Mouse (Mus musculus) thymus, postnatal 0 days (tissue): ENCODE measurements around the gene Vti1a. TPM values are rescaled to one million over a fixed set of nuclear protein-coding genes. Genes with fewer than 3 reads are reported as not detected.

ENCODE experiments used
- DNase-seq: peaks from one replicate; pipeline ENCODE4 v3.0.0-alpha.2; 2015; ENCODE audit warnings: low spot score
- polyA plus RNA-seq: library from polyadenylated mRNA; unstranded; fragments of >200 nt; fragmentation: Nextera tagmentation; extraction: Ambion mirVana; gene quantifications from 2 replicates; pipeline ENCODE4 v1.2.1, GENCODE M21; 2015

Vti1a gene
- polyA plus RNA-seq, 1 experiment from 2014 or later, result 29.1 TPM

DNA sequence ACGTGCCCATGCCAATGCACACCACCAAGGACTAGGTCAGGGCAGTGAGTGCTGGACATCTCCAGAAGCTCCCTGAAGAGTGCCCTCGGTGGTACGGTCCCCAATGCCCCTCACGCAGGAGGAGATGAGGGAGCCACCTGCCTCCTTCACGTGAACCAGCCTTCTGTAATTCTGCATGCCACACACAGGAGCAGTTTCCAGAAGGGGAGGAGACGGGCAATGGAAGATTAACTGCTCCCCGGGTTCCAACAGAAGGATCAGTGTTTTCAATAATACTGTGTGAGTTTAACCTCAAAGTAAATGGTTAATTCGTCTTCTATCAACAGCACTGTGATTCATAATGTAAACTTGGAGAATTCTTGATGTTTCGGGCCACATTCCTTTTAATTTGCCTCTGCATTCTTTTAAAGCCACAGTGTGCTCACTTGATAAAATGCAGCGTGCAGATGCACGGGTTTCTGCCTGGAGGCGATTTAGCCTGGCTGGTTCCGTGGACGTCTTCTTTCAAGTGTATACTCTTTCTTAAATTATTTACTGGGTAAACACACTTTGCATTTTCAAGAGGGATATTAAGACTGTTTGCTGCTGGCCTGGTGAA lies 304.4 kb downstream of the Vti1a start:
- DNase-seq, result no peak

DNA sequence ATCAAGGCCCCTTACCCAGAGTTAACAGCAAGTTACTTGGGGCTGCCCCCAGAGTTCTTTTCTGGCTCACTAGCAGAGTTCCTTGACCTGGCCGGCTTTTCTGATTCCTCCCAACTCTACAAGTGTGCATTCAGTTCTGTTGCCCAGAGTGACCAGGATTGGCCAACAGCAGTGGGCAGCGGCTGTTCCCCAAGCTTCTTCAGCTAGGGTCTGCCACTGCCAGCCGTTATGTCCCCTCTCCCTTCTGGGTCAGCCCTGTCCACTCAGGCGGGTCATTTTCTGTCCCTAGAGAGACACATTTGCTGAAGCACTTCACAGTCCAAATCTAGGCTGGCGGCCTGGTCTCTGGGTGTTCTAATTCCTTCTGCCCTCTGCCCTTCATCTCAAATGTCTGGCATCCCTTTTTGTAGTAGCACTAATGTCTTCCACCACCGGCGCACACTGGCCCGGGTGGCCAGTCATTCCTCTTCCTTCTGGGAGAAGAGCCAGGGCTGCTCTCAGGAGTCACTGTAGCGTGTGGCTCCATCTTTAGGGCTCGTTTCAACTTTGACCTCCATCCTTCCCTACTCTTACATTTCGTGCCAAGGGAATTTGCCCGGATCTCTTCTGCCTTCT lies 305.0 kb downstream of the Vti1a start:
- DNase-seq, result no peak

DNA sequence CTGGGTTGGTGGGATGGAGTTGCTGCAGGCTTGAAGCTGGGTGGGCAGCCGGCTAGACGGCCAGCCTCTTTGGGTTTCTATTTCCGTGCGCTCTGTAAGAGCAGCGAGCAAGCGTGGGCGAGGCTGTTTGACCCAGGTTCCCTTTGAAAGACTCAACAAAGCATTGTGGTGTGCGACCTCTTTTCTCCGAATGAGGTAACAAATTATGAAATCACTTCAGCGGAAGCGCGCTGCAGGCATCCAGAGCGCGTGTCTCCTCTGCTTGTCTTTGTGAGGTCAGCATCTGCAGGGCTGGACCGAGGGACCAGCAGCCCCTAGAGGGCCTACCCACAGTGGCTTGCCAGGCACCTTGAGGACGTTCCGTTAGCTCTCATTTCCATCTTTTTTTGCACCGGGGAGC lies 306.7 kb downstream of the Vti1a start:
- no peak for DNase-seq

DNA sequence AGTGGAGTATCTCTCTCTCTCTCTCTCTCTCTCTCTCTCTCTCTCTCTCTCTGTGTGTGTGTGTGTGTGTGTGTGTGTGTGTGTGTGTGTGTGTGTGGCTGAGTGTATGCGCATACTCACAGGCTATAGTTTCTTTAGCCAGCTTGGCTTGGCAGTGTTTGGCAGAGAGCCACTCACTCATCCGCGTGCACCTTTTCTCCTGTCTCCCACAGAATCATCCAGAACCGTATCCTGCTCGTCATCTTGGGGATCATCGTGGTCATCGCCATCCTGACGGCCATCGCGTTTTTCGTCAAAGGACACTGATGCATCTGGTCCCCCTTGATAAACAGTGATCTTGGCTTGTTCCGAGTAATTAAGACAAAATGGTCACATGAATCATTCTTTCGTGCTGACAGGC lies 307.5 kb downstream of the Vti1a start:
- no peak for DNase-seq

- DNase-seq, result no peak
These were observed 310.4 kb downstream of the Vti1a start for GRCm38 (mm10) chr19:55626483-55626882.

DNA sequence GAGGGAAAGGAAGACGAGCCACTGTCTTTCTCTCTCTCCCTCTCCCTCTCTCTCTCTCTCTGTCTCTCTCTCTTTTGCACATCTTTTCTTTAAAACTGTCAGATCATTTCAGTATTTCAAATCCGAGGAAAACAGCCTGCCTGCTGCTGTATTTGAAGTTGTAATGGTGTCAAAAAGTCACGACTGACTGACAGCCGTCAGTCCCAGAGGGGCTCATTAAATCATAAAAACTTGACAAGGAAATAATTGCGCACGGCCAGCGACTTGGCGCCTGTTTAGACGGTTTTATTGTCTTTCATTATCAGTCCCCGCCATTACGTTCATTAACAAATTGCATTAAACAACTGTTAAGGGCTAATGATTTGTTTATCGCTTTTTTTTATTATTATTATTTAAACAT lies 310.9 kb downstream of the Vti1a start:
- no peak for DNase-seq

DNA sequence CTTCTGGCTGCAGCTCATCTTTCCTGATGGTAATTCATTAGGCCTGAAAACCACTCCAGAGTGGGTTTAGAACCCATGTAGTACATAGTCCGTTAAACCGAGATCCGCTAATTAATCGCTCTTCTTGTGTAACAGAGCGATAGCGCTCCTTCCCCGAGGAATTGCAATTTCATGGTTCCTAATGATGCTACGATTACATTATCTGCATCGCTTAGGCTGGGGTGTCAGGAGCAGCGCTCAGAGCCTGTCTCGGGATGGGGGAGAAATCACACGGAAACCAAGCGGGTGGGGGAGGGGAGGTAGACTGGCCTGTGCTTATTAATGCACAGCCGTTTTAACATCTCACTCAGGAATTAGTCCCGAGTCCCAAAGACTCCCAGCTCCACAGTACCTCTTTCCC lies 319.4 kb downstream of the Vti1a start:
- no peak for DNase-seq

- no peak for DNase-seq
These were observed 324.2 kb downstream of the Vti1a start for GRCm38 (mm10) chr19:55640251-55640650.

DNA sequence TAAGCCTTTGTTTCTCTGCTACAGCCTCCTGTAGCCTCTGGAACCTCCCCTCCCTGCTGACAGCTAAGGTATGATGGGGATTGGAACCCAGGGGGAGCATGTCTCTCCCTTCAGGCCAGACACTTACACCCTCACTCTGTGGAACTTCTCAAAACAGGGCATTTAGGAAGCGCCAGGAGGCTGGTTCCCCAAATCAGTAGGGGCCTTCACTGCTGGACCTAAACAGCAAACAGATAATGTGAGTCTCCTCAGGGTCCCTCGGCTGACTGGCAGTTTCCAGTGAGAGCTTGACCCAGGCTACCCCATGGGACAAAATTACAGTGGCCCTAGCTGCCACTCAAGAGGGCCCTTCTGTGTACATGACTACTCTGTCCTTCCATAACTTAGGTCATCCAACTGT lies 325.8 kb downstream of the Vti1a start:
- no peak for DNase-seq

DNA sequence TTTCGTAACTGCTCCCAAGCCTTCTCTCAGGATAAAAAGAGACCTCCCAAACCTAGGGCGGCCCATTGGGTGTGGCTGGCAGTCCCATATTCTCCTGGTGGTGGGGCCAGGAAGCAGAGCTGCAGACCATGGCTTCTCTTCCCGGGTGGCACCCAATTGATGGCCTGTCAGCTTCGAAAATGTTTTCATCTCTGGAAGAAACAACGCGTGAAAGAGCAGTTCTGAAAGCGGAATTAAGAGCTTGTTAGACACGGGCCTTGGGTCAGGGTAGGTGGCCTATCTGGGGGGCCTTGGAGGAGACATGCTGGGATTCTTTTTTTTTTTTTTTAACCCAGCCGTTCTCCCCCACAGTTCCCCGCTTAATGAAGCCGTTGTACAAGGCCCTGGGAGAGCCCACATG lies 326.3 kb downstream of the Vti1a start:
- no peak for DNase-seq

GRCm38 (mm10) chr19:55643288-55643901 lies 327.3 kb downstream of the Vti1a start:
- DNase-seq, result peak; percentile 43

DNA sequence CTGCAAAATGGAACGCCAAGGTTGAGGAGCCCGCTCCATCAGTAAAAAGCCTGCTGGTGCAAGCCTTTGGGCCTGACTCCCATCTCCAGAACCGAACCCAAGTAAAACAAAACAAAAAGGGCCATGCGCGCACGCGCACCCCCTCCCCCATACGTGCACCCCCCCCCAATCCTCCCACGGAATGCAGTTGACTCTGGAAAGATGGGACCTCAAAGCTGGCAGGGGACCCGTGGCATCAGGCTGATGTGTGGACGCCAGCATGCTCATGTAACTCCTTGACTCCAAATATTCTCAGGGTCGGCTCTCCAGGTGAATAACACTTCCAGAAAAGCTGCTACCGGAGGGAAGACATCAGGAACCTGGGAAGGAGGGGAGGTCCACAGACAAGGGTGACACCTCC lies 327.8 kb downstream of the Vti1a start:
- no peak for DNase-seq

DNA sequence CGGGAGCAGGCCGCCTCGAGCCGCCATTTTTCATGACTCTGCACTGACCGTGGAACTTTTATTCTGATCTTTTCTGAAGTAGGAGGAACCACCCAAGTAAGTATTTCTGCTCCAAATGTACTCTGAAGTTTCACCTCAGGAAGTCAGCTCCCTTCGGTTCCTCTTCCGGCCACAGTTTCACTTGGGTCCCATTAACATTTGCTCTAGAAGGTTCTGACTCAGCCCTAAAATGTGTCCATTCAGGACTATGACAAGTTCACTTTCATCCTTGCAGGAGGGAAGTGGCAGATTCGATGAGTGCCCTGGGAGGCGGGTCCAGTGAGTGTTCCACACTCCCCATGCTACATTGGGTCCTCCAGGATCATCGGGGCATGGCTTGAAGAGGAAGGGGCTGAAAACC lies 333.3 kb downstream of the Vti1a start:
- DNase-seq, result no peak

- DNase-seq, result no peak
These were observed 334.9 kb downstream of the Vti1a start for GRCm38 (mm10) chr19:55651017-55651416.

DNA sequence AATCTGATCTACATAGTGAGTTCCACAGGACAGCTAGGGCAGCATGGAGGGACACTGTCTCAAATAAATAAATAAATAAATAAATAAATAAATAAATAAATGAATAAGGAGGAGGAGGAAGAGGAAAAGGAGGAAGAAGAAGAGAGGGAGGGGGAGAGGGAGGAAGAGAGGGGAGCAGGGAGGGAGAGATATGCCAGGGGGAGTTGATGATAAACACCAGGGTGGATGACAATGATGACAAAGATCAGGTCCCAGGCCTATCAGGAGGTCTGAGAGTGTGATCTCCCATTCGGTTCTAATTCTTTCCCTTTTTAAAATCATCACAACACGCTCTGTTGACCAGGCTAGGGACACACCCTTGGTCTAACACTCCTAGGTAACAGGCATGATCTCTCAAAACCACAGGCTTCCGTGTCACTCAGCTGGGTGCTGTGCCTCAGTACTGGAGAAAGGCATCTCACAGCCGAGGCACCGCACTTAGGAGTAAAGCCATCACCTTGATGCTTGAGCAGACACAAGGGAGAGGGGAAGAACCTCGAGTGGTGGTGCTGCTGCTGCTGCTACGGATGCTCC lies 336.7 kb downstream of the Vti1a start:
- no peak for DNase-seq

DNA sequence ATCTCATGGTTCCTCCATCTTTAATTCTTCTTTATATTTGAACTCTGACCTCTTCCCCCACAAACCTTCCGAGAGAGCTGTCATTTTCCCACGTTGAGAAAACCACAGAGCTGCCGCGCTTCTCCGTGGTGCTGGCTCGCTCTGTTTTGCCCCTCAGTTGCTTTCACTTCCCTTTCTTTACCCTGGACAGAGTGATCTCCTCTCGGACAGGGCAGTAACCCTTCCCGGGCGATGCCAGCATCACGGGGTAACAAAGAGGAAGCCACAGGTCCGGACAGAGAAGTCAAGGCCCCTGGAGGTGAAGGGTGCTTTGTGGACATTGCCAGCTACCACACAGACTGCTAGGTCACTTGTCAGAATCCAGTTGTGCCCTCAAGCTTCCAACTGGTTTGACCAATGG lies 344.1 kb downstream of the Vti1a start:
- no peak for DNase-seq

DNA sequence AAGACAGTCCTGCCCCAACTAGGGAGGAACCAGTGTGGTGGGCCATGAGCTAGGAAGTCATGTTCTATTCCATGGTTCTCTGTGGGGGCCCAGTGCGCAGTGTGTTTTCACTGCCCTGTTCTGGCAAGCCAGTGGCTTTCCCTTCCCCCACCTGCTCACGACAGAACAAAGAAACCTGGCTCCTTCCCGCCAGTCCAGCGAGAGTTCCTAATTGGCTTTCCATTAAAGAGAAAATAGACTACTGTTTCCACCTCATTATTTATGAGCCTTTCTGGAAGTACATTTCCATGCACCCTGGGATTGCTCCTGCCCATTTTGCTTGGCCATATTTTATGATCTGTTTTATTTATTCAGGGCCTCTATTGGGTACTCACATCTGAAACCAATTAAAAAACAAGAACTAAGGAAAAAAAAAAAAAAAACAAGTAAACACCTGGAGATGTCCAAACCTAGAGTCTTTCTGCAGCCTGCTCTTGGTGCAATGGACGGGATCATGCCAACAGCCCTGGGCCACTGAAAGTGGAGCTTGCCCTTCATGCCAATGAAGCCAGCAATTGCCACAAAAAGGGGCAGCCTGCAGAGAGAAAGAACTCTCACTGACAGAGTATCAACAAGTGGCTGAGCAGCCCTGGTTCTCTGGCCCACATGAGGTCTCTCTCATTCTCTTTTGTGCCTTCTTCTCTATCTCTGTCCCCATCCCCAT lies 346.6 kb downstream of the Vti1a start:
- DNase-seq, result no peak

- DNase-seq, result peak; percentile 20
These were observed 351.7 kb downstream of the Vti1a start for GRCm38 (mm10) chr19:55667787-55668186.

DNA sequence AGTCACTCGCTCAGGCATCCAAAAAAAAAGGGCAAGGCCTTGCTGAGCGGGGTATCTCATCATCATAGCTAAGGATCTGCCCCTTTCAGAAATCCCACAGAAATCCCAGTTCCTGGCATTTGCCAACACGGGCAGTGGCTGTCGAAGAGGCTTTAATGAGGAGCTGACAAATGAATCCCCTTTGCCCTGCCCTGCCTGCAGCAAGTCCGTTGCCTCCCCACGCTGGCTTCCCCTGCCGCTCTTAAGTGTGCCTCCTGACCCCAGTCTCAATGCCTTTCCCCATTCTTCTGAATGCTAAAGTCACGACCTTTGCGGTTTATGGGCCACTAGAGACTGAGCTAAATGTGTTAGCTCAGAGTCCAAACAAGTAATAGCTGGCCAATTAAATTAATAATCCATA lies 352.8 kb downstream of the Vti1a start:
- no peak for DNase-seq
